Mouse (Mus musculus): ENCODE data around the gene Lad1.

The Lad1 gene

DNA sequence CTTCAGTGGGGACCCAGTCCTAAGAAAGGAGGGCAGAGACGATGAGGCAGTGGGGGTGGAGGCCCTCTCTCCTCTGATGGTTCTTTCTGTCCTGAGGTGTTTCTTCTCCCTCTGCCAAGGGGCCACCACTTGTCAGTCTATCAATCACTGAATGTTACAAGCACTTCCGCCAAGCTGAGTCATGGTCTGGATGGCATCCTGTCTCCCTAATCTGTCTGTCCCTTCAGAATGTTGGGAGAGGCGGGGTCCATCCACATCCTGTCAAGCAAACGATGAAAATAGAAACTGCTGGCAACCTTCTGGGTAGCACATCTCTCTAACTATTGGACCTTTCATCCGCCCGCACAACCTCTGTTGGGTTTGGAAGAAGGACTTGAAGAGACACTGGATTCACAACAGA lies 26.1 kb downstream of the Lad1 start:
- DNase-seq (ENCODE audit: low spot score) = no peak

DNA sequence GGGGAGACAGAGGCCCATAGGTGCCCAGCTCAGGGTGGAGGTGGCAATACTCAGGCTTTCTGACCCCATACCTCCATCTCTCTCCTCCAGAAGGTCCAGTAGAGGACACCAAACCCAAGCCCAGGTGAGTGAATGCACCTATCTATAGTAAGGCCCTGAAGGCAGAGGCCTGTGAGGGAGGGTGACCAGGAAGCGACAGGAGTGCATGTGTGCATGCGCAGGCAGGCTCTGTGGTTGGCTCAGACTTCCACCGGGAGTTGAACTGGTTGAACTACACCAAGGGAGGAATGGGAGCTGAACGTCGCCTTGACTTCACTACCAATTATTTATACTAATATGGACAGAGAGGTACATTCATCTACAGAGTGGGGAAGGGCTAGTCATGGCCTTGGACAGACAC lies 28.2 kb downstream of the Lad1 start:
- DNase-seq (ENCODE audit: low spot score) = no peak

- DNase-seq (ENCODE audit: low spot score) = peak; percentile 46
Observed at GRCm38 (mm10) chr1:135847139-135847562, 28.8 kb downstream of the Lad1 start.

DNA sequence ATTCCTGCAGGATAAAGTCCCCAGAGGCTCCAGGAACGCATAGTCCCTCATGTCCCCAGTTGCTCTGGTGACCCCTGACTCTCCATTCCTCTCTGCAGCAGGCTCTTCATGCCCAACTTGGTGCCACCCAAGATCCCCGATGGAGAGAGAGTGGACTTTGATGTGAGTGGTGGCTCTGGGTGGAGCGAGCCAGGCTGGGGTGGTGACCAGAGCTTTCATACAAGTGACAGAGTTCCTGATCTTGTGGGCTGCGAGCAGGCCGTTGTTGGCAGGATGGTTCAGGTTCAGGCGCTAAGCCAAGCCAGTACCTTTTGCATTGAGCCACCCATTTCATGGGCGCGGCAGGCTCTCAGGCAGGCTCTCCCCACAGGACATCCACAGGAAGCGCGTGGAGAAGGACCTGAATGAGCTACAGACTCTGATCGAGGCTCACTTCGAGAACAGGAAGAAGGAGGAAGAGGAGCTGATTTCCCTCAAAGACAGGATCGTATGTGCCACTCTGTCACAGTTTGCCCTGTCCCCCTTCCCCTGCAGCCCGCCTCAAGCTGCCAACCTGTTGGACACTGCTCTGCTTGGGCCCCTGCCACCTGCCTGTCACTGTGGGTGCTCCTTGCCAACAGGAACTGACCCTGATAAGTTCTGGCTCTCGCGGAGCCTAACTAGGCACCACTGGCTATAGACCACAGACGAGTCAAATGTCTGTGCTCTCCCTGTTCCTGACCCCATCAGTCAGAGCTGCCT lies 29.4 kb downstream of the Lad1 start:
- no peak for DNase-seq (ENCODE audit: low spot score)

- DNase-seq (ENCODE audit: low spot score) = peak; percentile 54
Observed at GRCm38 (mm10) chr1:135850722-135851512, 32.5 kb downstream of the Lad1 start.

- DNase-seq (ENCODE audit: low spot score) = peak; percentile 51
Observed at GRCm38 (mm10) chr1:135852044-135852756, 33.8 kb downstream of the Lad1 start.

GRCm38 (mm10) chr1:135853200-135853599 lies 34.8 kb downstream of the Lad1 start:
- no peak for DNase-seq (ENCODE audit: low spot score)

DNA sequence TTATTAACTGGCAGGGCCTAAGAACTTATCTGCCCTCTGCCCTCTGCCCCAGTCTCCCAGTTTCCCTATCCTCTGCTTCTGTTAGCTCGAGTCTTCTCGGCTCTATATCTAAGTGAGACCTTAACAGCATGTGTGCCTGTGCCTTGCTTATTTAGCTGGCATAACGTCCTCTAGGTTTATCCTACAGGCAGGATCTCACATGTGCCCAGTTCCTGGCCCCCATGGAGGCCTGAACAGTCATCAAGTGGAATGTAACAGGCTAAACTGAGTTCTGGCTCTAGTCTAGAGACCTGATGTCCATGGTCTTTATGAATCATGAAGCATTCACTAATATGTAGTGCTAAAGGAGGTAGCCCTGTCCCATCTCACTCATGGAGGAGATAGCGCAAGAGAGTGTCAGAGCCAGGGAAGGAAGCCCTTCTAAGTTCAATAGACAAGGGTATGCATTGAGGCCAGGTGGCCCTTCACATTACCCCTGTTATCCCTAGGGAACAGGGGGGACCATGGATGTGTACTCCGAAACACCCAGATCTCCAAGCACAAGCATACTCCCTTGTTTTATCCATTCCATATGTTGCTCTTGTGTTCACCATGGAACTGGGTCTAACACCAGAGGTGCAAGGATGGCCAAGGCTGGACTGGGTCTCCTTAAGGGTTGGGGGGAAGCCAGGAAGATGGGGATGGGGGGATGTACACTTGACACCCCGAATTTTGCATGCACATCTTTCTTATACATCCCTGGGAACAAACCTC lies 36.4 kb downstream of the Lad1 start:
- DNase-seq (ENCODE audit: low spot score) = no peak

DNA sequence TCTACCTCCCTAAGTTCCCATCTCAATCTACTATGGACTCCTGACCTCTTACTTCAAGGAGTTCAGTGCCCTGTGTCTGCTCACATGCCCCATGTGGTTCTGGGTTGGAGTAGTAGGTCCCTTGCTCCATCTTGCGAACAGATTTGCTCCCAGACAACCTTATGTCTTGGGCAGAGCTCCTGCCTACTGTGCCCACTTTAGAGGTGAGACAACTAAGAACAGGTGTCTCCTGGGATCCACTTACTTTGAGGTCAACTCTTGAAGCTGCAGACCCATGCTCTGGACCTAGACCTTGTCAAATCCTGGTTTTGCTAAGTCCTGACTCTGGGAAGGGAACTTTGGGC lies 36.9 kb downstream of the Lad1 start:
- no peak for DNase-seq (ENCODE audit: low spot score)

DNA sequence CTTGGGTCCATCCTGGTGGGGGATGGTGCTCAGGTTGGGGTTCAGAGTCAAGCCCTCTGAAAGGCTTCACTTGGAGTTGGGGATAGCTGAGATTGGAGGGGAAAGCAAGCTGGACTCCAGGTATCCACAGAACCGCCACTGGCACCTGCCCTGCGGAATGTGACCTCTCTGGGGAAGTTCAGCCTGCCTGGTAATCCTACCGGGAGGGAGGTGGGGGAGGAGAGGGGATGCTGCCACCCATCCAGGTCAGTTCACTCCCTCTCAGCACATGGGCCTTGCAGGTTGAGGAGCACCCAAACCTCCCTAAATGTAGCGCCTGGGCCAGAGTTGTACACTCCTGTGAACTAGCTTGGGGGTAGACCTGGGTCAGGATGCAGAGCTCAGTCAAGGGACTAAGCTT lies 37.7 kb downstream of the Lad1 start:
- no peak for DNase-seq (ENCODE audit: low spot score)

GRCm38 (mm10) chr1:135857137-135857775 lies 38.9 kb downstream of the Lad1 start:
- DNase-seq (ENCODE audit: low spot score) = no peak

DNA sequence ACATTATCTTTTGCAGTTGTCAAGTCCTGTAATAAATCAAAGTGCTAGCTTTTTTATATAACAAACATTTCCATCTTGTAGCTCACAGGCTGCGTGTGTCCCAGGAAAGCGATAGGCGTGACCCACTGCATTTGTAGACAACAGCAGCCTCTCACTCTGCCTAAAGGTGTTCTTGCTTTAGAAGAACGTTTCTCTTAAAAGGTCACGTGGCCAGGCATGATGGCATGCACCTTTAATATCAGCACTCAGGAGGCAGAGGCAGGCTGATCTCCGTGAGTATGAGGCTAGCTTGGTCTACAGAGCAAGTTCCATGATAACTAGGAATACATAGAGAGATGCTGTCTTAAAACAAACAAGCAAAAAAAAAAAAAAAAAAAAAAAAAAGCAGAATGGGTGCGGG lies 40.1 kb downstream of the Lad1 start:
- no peak for DNase-seq (ENCODE audit: low spot score)

DNA sequence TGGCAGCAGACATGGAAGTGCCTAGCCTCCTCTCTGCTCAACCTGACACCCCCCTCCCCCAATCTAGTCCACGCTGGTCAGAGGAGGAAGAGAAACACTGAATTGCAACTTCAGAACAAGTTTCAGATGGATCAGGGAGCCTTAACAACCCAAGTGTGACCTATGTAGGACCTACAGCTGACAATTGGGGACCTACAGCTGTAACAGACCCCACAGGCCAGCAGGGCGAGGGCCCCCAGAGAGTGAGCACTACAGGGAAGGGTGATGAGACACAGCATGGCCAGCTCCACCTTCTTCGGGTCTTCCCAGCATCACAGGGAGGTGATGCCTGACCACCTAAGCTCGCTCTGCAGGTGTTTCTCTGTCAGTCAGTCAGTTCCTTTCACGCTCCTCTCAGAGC lies 42.7 kb downstream of the Lad1 start:
- DNase-seq (ENCODE audit: low spot score) = no peak

- DNase-seq (ENCODE audit: low spot score) = no peak
Observed at GRCm38 (mm10) chr1:135861980-135862552, 43.7 kb downstream of the Lad1 start.

- DNase-seq (ENCODE audit: low spot score) = no peak
Observed at GRCm38 (mm10) chr1:135862561-135862960, 44.2 kb downstream of the Lad1 start.

- DNase-seq (ENCODE audit: low spot score) = no peak
Observed at GRCm38 (mm10) chr1:135863786-135864335, 45.5 kb downstream of the Lad1 start.

- no peak for DNase-seq (ENCODE audit: low spot score)
Observed at GRCm38 (mm10) chr1:135864830-135865229, 46.4 kb downstream of the Lad1 start.

GRCm38 (mm10) chr1:135865518-135866194 lies 47.3 kb downstream of the Lad1 start:
- DNase-seq (ENCODE audit: low spot score) = peak; percentile 78

GRCm38 (mm10) chr1:135868570-135868969 lies 50.2 kb downstream of the Lad1 start:
- DNase-seq (ENCODE audit: low spot score) = no peak

GRCm38 (mm10) chr1:135872991-135873390 lies 54.6 kb downstream of the Lad1 start:
- DNase-seq (ENCODE audit: low spot score) = no peak

Data from layer of hippocampus, adult 11-12 months (tissue).